Mouse (Mus musculus) frontal cortex, postnatal 36 days (tissue): ENCODE data around the gene Pcnx4.
"Not testable (repeated sequence)": the region's sequence is repeated elsewhere in the genome, so short reads cannot be mapped to it uniquely, and the experiment has no call there.

Source experiments
- DNase-seq, 2 experiments: peaks; one replicate each; pipeline ENCODE4 v3.0.0; 2022; ENCODE audit warnings: low spot score in 2 of 2

The Pcnx4 gene

GRCm38 (mm10) chr12:72594001-72594400, 57.8 kb downstream of the Pcnx4 start:
- DNase-seq, result no peak

- not testable (repeated sequence) for DNase-seq
These were observed 62.5 kb downstream of the Pcnx4 start for GRCm38 (mm10) chr12:72598731-72599130.

- no peak for DNase-seq
These were observed 75.9 kb downstream of the Pcnx4 start for GRCm38 (mm10) chr12:72612053-72612452.

GRCm38 (mm10) chr12:72620856-72621255, 84.7 kb downstream of the Pcnx4 start:
- no peak for DNase-seq

GRCm38 (mm10) chr12:72621441-72621840, 85.3 kb downstream of the Pcnx4 start:
- no peak for DNase-seq

GRCm38 (mm10) chr12:72622853-72623496, 86.8 kb downstream of the Pcnx4 start:
- no peak for DNase-seq

GRCm38 (mm10) chr12:72628751-72629150, 92.6 kb downstream of the Pcnx4 start:
- no peak for DNase-seq
